Mouse (Mus musculus) liver, postnatal 0 days (tissue): Measurements from ENCODE around the gene Gpatch2l.

Source experiments
- CTCF ChIP-seq: sonication (generic); IDR thresholded peaks from 2 replicates; pipeline ENCODE4 v1.5.1; 2016; ENCODE audit warnings: antibody characterized with exemption, low read depth
- EP300 ChIP-seq: IDR thresholded peaks from 2 replicates; pipeline ENCODE4 v1.6.1; 2016; ENCODE audit warnings: antibody characterized with exemption, low read depth, mild to moderate bottlenecking

GRCm38 (mm10) chr12:86254910-86255309, 13.3 kb downstream of the Gpatch2l start:
- TF ChIP-seq CTCF (no peak), EP300 (no peak)
